Mouse (Mus musculus) cerebellum, postnatal 4 days (tissue): ENCODE results near the gene Ranbp9.
"Not testable (repeated sequence)": the region's sequence is repeated elsewhere in the genome, so short reads cannot be mapped to it uniquely, and the experiment has no call there.

Experiments
- DNase-seq, 2 experiments: peaks; one replicate each; pipeline ENCODE4 v3.0.0; 2022; ENCODE audit warnings: low spot score in 2 of 2, mixed read lengths in 1 of 2

Ranbp9 gene

DNA sequence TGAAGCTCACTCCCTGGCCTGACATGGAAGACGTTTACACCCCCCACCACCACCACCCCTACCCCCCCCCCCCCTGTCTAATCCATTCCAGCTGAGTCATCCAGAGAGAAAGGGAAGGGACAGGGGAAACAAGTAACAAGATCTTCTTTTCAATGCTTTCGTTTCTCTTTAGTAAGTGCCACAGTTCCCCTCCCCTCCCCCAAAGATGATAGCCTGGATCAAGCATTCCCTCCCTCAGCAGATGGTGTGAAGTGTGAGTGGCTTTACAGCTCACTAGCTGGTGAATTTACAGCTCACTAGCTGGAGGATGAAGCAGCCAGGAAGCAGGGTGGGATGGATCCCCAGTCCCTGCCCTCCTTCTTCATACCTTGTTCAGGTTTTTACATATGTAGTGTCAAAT is 15.6 kb upstream of the Ranbp9 start:
- no peak for DNase-seq

DNA sequence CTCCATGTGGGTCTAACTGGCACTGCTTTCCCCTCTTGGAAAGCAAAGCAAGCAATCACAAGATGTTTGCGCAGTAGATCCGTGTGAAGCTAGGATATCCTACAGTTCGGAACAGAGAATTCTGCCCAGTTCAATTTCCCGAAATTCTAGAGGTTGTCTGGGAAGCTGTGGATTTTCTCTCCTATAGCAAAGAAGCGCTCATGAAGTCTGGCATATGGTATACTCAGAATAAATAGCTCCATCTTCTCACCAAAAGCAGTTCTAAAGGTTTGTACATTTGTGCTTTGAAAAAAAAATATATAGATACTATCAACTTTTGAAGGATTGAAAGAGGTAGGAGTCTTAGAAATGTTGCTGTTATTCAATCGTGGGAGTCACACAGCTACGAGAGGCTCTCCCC is 14.6 kb upstream of the Ranbp9 start:
- no peak for DNase-seq

DNA sequence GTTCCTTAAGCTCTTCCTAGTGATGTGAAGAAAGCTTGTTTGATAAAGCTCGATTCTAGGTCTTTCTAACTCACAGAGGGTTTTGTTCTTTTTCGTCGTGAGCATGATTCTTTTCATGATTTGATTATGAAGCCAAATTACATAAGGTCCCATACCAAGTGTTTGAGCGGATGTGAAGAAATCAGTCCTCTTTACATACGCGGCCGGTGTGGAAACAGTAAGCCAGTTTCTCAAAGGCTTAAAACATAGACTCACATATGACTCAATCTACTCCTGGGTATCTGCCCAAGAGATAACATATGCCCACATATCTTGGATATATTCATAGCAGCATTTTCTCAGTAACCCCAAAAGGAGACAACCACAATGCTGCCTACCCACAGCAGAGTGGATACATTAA is 12.6 kb upstream of the Ranbp9 start:
- DNase-seq = no peak

DNA sequence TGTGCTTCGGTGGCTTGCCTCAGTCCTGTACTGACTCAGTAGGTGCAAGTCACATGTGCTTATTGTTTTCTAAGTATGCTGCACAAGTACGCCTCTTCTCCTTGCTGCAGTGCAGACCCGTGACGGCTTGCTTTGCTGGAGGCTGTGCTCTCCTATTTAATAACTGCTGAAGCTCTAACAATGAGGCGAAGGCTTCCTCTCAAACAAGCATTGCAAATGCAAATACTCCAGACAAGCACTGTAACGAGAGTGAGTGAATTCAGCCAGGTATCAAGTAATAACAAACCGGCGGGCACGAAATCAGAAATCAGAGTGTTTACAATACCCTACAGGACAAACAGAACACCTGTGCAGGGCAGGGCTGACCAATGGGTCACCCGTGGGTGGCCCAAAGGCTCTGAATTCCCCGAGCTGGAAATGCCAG is 12.0 kb upstream of the Ranbp9 start:
- no peak for DNase-seq

DNA sequence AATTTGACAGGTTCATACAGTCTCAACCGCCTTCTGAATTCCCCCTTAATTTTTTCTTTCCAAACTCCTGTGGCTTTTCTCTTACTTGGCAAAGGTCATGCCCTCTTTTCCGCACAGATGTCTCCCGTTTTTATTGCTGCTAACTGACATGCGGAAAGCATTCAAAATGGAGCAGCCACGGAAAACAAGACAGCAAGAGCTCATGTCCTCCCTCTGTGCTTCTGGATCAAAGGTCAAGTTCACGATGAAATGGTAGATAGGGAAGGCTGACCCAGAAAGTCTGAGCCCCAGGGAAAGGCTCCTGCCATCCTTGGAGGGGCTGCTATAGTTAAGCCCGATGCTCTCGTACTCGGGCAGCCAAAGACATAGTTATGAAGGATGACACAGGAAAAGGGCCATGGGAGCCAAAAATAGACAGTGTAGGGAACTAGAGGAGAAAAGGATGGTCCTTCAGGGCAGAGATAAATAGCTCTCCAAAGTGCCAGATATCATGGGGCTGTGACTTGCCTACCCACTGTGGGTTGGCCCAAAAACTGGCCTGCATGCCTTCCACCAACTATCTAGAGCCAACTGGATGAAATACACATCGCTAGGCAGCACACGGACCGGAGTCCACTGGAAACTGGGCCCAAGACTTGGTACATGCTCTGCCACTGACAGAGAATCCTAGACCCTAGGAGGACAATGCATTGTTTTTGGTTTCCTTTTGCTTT is 5.6 kb upstream of the Ranbp9 start:
- no peak for DNase-seq

DNA sequence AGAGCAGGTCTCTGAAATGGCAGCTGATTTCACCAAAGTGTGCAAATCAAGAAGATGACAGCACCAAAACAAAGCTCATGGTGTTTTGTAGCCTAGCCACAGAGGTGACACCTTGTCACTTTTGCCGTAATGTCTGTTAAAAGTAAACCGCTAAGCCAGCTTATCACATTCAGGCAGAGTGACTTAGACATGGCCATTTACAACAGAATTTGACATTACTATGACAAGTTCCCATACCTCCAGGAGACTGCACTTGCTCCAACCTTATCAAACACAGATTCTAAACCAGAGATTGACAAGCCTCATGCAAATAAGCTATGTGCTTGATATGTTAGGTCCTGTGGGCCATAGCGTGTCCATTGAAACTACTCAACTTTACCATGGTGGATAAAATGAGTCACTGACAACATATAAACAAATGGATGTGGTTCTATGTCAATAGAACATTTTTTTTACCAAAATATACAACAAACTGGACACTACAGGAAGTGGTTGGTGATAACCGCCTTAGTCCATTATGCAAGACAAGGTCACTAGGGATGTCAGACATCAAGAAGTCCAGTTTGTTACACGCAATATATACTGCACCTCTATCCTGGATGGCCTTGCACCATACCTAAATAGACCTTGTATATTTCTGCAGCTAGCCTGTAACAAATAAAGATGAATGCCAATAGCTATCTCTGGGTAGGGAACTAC is 4.3 kb upstream of the Ranbp9 start:
- DNase-seq = no peak

DNA sequence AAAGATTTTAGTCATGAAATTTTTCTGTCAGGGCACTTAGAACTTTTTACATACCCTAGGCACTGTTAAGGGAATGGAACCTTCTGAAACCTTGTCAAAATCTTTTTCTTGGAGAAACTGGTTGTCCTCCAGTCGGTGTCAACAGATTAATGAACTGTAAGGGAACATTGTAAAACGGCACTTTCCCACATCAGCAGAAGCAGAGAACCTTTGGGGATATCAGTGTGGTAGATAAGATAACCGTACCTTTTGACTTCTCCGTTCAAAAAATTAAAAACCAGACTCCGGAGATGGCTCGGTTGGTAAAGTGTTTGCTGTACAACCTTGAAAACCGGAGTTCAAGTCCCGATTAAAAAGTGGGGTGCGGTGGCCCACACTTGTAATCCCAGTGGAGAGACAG is 1.7 kb upstream of the Ranbp9 start:
- no peak for DNase-seq

DNA sequence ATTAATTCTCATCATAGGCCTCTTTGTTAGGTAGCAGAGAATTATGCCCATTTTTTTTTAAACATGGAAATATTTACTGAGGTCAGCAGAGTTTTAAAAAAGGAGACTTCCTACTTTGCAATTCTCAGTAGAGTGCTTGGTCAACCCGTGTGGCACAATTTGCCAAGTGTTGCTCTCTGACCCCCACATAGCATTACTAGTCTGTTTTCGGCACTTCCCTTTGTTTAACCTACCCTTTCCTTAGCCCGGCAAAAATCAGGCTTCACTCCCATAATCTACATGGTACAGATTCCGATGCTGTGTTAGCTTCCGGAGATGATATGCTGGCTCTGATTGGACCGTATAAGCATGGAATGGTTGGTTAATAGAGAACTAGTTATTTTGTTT is 770 bp upstream of the Ranbp9 start:
- DNase-seq = no peak

DNA sequence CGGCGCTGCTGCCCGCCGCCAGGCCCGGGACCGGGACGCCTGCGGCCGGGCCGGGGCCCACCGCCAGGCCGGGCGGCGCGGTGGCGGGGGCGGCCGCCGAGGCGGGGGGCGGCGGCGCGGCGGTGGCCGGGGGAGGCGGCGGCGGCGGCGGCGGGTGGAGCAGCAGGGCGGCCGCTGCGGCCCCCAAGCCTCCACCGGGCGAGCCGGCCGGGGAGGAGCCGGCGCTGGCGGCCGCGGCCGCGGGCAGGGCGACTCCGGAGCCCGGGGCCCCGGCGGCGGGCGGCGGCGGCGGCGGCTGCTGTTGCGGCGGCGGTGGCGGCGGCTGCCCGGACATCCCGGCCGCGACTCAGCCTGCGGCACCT is 506 bp downstream of the Ranbp9 start:
- no peak for DNase-seq

DNA sequence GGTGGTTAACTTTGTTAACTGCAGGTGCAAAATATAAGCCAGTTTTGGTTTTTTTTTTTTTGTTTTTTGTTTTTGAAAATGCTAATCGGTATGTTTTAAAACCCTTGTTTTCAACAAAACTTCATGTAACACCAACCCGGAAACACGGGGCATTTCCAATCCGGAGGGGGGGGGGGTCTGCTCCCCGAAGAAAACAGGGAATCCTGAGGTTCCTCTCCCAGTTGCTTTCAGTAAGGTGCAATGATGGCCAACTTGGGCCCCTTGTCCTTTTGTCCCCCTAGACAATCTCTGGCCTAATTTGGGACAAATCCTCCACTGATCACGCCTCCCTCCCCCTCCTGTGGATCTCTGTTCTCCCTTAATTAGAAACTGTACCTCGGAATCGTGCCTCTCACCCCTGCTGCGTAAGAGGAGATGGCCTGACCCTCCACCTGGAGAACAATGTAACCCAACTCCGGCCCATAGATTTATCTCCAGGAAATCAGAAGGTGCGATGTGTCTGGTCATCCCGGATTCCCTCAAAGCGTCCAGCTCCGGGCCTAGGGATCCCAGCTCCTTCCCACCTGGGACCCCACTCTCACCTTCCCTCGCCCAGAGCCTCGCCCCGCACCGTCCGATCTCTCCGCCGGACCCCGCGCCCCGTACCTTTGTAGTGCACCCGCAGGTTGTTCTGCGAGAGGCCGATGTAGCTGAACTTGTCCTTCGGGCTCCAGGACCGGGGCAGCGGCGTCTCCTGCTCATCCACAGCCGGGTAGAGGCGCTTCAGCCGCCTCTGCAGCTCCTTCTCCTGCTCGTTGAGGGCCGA is 1.1 kb downstream of the Ranbp9 start:
- peak in 1 of 2 experiments; percentile 40 for DNase-seq

DNA sequence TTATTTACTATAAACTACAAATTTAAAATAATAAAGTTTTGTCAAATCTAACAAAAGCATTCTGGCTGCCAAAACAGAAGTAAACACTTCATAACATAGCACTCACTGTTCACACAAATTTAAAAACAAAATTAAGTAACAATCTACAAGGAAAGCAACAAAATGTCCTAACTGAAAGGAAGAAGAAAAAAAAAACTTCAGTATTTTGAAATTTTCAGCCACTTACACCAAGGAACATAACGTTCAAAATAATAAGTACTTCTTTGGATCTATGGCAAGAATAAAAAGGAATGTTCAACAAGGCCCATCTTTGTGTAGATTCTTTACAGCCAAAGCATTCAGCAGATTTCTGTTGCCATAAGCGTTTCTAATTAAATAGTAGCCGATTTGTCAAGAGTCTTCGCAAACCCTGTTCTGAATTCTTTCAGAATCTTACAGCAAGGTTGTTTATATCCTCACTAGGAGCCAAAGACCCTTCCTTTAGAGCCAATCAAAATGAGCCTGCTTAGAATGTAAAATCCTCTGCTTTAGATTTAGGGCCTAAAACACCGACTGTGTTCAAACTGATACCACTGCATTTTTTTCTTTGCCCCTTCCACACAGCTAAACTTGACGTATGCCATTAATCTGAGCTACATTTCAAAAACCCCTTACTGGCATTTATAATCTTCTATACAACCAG is 1.9 kb downstream of the Ranbp9 start:
- no peak for DNase-seq

DNA sequence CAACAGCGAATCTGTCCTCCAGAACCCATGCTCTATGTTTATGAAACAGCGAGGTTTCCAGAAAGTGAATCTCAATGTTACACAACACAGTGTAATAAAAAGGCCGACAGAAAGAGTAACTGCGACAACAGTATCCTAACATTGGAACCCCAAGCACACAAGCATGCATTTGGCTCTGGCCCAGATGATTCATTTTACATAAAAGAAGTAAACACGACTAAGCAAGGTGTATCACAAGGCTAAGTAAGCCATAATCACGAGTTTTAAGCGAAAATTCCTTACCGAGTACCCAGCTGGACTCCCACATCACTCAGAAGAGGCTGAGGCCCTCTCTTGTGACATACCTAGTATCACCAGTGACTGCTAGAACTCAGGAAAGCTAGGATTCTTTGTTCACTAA is 2.5 kb downstream of the Ranbp9 start:
- no peak for DNase-seq

DNA sequence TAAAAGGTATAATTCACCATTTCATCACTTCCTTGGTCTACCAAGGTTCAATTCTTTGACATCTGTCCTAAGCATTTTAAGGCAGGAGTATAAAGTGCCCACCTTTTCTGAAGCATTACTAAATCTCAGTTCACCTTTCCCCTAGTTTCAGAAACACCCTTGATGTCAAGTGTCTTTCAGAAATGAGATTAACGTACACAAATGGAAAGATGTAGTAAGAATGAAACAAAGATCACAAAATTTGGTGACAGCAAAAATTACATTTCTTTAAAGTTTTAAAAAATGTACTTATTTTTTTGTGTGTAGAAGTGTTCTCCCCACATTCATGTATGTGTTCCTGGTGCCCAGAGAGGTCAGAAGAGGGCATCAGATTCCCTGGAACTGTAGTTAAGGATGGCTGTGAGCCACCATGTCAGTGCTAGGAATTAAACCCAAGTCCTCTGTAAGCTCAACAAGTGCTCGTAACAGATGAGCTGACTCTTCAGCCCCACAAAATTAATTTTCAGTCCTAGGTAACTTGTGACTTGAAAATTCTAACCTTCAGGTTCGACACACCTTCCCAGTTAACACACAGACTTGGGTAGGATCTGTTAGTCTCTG is 3.9 kb downstream of the Ranbp9 start:
- no peak for DNase-seq

DNA sequence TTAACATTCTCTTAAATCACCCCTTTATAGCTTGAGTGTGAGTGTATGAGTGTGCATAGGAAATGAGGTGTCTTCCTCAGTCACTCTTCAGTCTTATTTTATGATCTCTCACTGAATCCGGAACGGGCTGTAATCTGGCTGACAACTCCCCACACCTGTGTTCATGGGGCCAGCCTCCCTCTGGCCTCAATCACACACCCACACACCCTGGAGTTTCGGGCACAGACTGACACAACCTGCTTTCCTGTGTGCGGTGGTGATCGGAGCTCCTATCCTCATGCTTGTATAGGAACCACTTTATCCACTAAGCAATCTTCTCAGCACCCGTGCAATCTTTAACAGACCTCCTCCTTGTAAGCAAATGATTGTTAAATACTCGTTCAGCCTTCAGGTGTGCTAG is 4.9 kb downstream of the Ranbp9 start:
- DNase-seq = no peak

DNA sequence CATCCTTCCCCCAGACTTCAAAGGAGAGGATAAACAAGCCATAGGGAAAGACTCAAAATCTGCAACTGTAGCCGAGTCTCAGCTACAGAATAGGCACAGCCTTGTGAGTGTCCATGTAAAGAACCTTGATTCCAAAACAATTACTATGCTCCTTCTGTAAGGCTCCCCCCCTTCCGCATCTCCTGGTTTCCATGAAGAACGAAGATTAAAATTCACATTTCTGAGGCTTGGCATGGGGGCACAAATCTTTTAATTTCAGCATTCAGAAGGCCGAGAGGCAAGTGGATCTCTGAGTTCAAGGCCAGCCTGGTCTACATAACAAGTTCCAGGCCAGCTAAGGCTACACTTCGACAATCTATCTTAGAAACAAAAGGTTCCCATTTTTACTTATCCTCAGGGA is 6.4 kb downstream of the Ranbp9 start:
- no peak for DNase-seq

DNA sequence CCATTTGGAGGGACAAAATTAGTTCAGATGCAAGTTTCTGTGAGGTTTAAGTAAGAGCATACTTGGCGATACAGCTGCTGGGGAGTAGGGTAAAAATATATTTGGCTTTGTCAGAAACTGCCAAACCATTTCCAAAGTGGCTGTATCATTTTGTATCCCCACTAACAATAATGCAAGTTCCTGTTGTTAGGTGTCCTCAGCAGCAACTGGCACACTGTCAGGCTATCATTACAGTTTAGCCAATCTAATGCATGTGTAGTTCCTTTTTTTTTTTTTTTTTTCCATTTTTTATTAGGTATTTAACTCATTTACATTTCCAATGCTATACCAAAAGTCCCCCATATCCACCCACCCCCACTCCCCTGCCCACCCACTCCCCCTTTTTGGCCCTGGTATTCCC is 9.2 kb downstream of the Ranbp9 start:
- not testable (repeated sequence) for DNase-seq

DNA sequence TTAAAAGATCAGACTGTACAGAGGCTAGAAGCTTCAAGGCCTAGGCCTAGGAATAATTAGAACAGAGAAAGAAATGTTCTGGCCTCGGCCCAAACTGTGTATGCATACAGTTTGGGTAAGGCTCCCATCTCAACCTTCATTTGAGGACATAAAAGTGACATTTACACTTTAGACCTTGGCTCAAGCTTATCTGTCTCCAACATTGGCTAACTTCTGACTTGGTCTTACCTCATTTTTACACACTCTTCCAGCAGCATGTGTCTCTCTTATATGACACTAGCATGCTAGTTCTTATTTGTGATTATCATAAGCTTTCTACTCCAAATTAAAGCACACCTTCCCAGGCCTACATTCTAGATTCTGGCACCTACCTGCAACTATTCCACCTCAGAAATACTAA is 11.5 kb downstream of the Ranbp9 start:
- no peak for DNase-seq

DNA sequence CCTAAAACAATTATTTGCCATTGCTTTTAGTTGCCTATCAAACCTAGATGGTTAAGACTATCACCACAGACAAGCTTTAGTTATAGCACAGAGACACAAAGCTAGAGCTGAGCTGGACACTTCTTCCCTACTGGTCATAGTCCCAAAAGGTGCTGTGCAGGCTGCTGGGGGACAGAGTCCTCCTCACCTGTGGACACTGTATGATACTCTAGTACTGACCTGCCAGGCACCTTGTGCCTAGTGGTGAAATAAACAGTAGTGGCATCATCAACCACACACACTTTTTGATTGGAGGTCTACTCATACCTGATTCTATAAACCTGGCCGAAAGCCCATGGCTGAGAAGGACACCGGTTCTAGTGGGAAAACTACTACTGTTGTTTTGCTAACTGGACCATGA is 16.5 kb downstream of the Ranbp9 start:
- no peak for DNase-seq

DNA sequence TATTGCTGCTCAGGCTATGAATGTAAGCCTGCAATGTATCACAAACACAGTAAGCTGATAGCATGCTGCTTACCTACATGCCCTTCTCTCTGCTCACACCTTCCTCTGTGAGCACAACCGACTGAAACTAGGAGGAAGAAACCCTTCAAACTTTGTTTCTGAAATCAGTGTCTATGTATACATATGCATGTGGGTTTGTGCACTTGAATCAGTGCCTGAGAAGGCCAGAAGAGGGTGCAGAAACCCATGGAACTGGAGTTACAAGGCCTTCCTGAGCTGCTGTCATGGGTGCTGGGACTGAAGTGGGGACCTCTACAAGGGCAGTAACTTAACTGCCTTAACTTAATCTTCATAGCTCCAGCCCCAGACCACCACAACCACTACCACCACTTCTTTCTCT is 23.9 kb downstream of the Ranbp9 start:
- no peak for DNase-seq

DNA sequence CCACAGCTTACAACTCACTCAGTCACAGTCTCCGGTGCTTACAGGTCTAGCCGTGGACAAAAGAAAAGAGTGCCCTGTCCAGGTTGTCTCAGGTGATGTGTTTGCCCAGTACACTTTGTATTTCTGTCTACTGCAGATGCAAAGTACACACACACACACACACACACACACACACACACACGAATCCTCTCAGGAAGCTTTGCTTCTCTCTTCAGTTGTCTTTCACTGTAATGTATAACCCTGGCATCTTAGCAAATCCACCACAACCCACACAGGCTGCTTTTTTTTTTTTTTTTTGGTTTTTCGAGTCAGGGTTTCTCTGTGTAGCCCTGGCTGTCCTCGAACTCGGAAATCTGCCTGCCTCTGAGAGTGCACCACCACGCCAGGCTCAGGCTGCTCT is 26.7 kb downstream of the Ranbp9 start:
- DNase-seq = no peak

DNA sequence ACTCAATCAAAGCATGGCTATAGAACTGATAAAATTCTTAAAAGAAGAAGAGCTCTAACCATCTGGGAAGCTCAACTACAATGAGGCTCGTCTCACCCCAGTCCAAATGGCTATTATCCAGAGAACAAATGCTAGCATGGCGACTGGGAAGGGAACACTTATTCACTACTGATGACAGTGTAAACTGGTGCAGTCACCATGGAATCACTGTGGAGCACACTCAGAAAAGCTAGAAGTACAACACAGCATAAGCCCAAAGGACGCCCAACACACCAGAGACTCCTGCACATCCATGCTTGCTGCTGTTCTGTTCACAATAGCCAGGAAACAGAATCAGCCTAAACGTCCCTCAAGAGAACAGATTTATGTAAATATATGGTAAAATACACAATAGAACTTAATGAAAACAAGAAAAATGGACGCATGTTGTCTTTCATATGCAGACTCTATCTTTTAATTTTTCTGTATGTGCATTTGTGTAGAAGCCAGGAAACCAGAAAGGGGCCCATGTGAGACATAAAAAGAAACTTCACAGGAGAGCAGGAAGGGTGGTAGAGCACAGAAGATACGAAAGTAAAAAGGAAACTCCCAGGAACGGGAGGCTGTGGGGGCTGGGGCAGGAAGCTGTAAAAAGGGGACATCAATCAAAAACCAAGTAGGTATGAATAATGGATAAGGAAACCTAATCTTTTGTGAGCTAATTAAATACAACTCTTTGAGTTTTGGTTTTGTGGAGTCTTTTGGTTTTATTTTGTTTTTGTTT is 28.1 kb downstream of the Ranbp9 start:
- DNase-seq = no peak
